Mouse (Mus musculus) embryonic facial prominence, embryonic 14.5 days (tissue): ENCODE results near the gene Tph2. TPM values are rescaled to one million over a fixed set of nuclear protein-coding genes. Genes with fewer than 3 reads are reported as not detected.

Experiments
- ATAC-seq: fragments of 200-750 bp; cut with Nextera tagmentation; 2 replicates; pipeline ENCODE4 v1.8.0; 2017; ENCODE audit warnings: low read depth, moderate number of reproducible peaks, moderate TSS enrichment
- DNase-seq: peaks from one replicate; pipeline ENCODE4 v3.0.0-alpha.2; 2015; ENCODE audit warnings: low spot score
- H3K27ac ChIP-seq: fragments of 300-500 bp; sonication (generic); replicated peaks from 2 replicates; pipeline ENCODE4 v1.5.1; 2014; ENCODE audit warnings: low read depth, mild to moderate bottlenecking, low read length, moderate library complexity
- H3K27me3 ChIP-seq: fragments of 300-500 bp; sonication (generic); replicated peaks from 2 replicates; pipeline ENCODE4 v1.6.1; 2014; ENCODE audit warnings: low read length; ENCODE audit not compliant: control insufficient read depth, insufficient read depth
- H3K36me3 ChIP-seq: fragments of 300-500 bp; sonication (generic); 2 replicates; pipeline ENCODE4 v1.6.1; 2014; ENCODE audit warnings: low read length, mixed read lengths; ENCODE audit not compliant: control insufficient read depth, insufficient read depth
- H3K4me1 ChIP-seq: fragments of 300-500 bp; sonication (generic); 2 replicates; pipeline ENCODE4 v1.6.1; 2014; ENCODE audit warnings: antibody characterized with exemption, low read length; ENCODE audit not compliant: control insufficient read depth, insufficient read depth
- H3K4me2 ChIP-seq: fragments of 300-500 bp; sonication (generic); 2 replicates; pipeline ENCODE4 v1.6.1; 2014; ENCODE audit warnings: low read depth, mild to moderate bottlenecking, low read length, moderate library complexity, mixed read lengths
- H3K4me3 ChIP-seq: fragments of 300-500 bp; sonication (generic); 2 replicates; pipeline ENCODE4 v1.5.1; 2014; ENCODE audit warnings: low read depth, mild to moderate bottlenecking, low read length
- H3K9ac ChIP-seq: fragments of 300-500 bp; sonication (generic); 2 replicates; pipeline ENCODE4 v1.6.1; 2014; ENCODE audit warnings: low read depth, mild to moderate bottlenecking, low read length, moderate library complexity, mixed read lengths
- H3K9me3 ChIP-seq: fragments of 300-500 bp; sonication (generic); 2 replicates; pipeline ENCODE4 v1.6.1; 2016; ENCODE audit warnings: low read length; ENCODE audit not compliant: control insufficient read depth
- WGBS: fragments of 180-500 bp; shearing (Covaris S2); extraction: QIAGEN DNeasy Blood & Tissue Kit; methylation state at CpG from one replicate; pipeline ENCODE4 v1.1.7; 2014; 5-methylcytosine and 5-hydroxymethylcytosine counted together
- polyA plus RNA-seq: library from polyadenylated mRNA; unstranded; fragments of >200 nt; fragmentation: Nextera tagmentation; extraction: Ambion mirVana; gene quantifications from 2 replicates; pipeline ENCODE4 v1.2.1, GENCODE M21; 2014

Gene Tph2
- polyA plus RNA-seq, 1 experiment from 2014 or later = 0.06 TPM

DNA sequence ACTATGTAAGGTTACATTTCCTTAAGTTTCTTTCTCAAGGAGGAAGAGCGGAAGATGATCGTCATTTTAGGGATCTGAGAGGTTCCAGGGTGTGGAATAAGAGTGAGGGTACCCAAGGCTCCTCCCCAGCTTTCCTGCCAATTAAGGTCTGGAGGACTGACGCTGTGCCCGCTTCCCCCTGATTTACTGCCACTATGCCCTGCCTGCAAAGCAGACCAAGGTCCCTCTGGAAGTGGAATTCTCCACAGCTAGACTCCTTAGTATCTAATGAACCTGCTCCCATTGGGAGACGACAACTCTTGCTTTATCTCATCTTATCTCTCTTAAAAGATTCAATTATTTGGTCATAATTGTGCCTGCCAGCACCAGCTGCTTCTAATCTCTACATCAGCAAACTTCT lies 59.8 kb downstream of the Tph2 start:
- Histone ChIP-seq H3K9me3 (no peaks in the 10 kb centered on the region), H3K4me1 (no peaks in the 10 kb centered on the region), H3K27me3 (no peaks in the 10 kb centered on the region), H3K36me3 (no peaks in the 10 kb centered on the region), H3K4me3 (no peak overlapping the region), H3K27ac (no peak overlapping the region), H3K4me2 (no peak overlapping the region), H3K9ac (no peak overlapping the region)
- 64% methylated on average over 5 of the region's 5 CpGs for WGBS
- DNase-seq (no peak), ATAC-seq (no peak)

DNA sequence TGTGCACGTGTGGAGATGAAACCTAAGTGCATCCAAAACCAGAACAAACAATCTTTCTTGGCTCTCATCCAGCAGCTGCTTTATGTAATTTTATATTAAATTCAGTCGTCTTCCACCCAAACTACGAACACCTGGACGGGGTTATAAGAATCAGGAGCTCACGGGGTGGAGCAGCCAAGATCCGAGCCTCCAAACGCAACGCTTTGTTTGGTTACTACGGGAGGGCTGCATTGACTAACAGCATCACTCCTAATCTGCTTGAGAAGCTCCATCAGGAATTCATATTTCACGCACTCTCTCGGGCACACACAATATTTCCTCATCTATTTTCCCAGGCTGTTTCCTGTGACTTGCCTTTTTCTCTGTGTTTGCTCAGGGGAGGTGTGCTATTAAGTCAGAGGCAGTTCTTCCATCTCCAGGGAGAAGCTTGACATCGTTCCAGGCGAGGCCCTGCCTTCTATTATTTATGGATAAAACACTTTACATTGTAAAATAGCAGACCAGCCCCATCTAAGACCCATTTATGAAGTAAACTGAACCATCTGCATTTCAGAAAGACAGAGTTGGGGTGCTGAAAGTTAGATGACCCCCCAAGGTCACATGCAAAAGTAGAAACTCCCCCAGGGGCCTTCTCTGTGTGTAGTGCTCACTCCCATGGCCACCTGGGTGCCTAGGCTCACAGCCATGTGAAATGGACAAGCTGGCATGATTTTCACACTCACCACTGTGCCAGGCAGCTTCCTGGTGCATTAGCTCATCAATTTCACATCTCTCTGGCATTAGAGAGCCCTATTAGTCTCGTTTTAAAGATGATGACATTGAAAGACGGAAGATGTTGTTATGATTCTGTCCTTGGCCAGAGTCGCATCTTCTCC lies 76.9 kb downstream of the Tph2 start:
- no peaks in the 10 kb centered on the region for H3K9me3 ChIP-seq
- no peaks in the 10 kb centered on the region for H3K36me3 ChIP-seq
- no peak overlapping the region for H3K9ac ChIP-seq
- DNase-seq = peak; percentile 83
- H3K4me3 ChIP-seq = no peak overlapping the region
- peak; percentile 88 for ATAC-seq
- H3K27me3 ChIP-seq = no peaks in the 10 kb centered on the region
- WGBS = 36% methylated on average over 16 of the region's 16 CpGs
- no peak overlapping the region for H3K27ac ChIP-seq
- no peak overlapping the region for H3K4me2 ChIP-seq
- peaks cover 7% of the 10 kb centered on the region for H3K4me1 ChIP-seq

DNA sequence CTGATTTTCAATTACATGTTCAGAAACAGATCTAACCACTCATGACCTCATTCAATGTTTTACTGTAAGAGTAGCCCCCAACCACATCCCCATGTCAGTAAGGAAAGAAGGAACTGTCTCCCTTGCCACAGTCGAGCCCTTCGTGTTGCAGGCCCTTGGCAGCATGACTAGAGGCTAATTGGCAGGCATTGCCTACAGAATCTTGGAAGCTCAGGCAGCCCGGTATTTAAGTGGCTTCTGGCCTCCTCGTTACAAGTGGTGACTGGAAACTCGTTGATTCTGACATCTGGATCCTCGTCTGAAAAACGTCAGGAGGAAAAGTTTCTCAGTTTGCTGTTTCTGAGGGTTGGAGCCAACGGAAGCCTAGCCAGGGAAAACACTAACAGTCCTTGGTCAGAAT lies 80.6 kb downstream of the Tph2 start:
- no peak overlapping the region for H3K4me3 ChIP-seq
- no peaks in the 10 kb centered on the region for H3K27me3 ChIP-seq
- H3K36me3 ChIP-seq = no peaks in the 10 kb centered on the region
- DNase-seq (peak; percentile 31), ATAC-seq (no peak)
- H3K9ac ChIP-seq = no peak overlapping the region
- no peak overlapping the region for H3K27ac ChIP-seq
- H3K4me1 ChIP-seq = peaks cover 7% of the 10 kb centered on the region
- no peak overlapping the region for H3K4me2 ChIP-seq
- WGBS = 62% methylated on average over 8 of the region's 8 CpGs
- no peaks in the 10 kb centered on the region for H3K9me3 ChIP-seq

DNA sequence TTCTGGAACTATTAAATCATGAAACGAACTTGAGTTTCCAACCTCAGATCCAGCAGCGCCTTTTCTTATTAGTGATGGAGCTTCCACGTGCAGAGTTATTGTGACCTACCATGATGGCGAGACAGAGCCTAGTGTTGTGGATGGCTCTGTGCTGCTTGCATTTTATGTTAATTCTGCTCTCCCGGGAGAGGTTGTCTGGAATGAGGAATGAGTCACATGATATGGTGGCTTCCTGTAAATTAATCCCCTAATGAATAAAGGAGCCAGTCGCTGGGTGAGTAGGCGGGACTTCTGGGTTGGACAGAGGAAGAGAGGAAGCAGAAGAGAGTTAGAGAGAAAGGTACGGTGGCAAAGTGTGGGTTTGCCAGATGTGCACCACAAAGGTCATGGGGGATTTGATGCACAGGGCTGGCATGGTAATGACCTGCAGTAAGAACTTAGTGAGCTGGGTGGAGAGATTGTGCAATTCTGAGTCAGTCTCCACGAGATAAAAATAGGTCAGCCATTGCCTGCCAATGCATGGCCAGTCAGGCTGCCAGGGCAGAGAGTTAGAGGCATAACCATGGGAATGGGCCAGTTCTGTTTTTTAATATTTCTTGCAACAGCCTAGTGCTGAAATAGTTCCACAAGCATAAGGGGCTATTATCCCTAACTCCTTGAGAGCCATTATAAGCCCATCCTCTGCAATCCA lies 84.8 kb downstream of the Tph2 start:
- ATAC-seq (no peak), DNase-seq (no peak)
- Histone ChIP-seq H3K9me3 (no peaks in the 10 kb centered on the region), H3K27ac (no peak overlapping the region), H3K36me3 (no peaks in the 10 kb centered on the region), H3K4me1 (no peaks in the 10 kb centered on the region), H3K4me3 (no peak overlapping the region), H3K4me2 (no peak overlapping the region), H3K27me3 (no peaks in the 10 kb centered on the region), H3K9ac (no peak overlapping the region)
- WGBS = 67% methylated on average over 9 of the region's 9 CpGs

DNA sequence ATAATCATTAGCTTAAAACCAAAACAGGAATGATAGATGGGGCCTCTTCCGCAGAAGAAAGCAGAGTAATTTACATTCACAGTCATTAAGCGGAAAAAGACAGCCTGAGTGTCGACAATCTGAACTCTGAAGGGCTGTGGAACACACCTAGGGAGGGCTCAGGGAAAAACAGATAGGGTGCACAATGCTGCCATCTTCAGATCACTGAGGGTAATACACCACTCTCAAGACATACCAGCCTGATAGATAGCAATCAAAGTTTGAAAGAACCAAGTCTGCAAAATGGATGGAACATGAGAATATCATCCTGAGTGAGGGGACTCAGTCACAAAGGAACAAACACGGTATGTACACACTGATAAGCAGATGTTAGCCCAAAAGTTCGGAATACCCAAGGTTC lies 87.7 kb downstream of the Tph2 start:
- DNase-seq = peak; percentile 58
- no peak overlapping the region for H3K27ac ChIP-seq
- no peaks in the 10 kb centered on the region for H3K27me3 ChIP-seq
- H3K9me3 ChIP-seq = 0 out of 2 replicates have a peak, but pooled peaks cover 5% of the 10 kb centered on the region
- ATAC-seq = peak; percentile 72
- H3K4me1 ChIP-seq = no peaks in the 10 kb centered on the region
- H3K36me3 ChIP-seq = no peaks in the 10 kb centered on the region
- 15% methylated on average over 5 of the region's 5 CpGs for WGBS
- no peak overlapping the region for H3K4me3 ChIP-seq
- H3K4me2 ChIP-seq = no peak overlapping the region
- H3K9ac ChIP-seq = no peak overlapping the region

DNA sequence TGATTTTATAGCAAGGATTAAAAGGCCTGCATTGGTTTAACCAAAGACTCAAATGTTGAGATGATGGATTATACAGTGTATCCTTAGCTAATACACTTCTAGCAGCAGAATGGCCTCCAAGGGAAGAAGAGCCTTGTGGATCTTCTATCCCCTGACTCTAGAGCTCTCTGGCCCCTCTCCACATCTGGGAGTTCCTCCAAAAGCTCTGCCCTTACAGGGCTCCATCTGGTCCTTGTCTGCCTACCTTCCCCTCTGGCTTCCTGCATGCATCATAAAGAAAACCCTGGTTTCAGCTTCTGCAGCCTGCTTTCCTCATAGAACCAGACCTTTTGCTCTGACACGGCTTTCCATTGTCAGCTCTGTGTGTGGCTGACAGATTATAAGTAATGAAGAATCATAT lies 88.6 kb downstream of the Tph2 start:
- Histone ChIP-seq H3K36me3 (no peaks in the 10 kb centered on the region), H3K9ac (no peak overlapping the region), H3K4me3 (no peak overlapping the region), H3K4me2 (no peak overlapping the region), H3K27ac (no peak overlapping the region), H3K27me3 (no peaks in the 10 kb centered on the region), H3K4me1 (no peaks in the 10 kb centered on the region), H3K9me3 (0 out of 2 replicates have a peak, but pooled peaks cover 5% of the 10 kb centered on the region)
- ATAC-seq (no peak), DNase-seq (no peak)
- 74% methylated on average over 1 of the region's 1 CpGs for WGBS

DNA sequence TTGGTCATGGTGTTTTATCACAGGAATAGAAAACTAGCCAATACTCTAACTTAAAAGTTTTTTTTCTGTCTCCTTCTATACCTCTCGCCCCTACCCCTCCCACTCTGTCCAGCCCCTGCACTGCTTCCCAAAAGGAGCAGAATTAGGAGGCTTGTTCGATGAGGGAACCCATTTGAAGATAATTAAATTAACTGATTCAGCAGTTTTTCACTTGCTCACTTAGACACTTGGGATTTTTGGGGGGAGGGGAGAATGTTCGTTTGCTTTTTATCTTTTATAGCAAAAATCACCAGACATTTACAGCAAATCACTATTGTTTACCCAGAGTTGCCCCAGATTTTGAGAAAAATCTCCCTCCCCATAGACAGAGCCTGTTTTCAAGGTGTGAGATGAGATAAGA lies 106.6 kb downstream of the Tph2 start:
- WGBS = 67% methylated on average over 3 of the region's 3 CpGs
- H3K9me3 ChIP-seq = no peaks in the 10 kb centered on the region
- no peak overlapping the region for H3K9ac ChIP-seq
- no peaks in the 10 kb centered on the region for H3K27me3 ChIP-seq
- no peak for ATAC-seq
- no peak overlapping the region for H3K4me3 ChIP-seq
- no peaks in the 10 kb centered on the region for H3K4me1 ChIP-seq
- H3K4me2 ChIP-seq = no peak overlapping the region
- H3K36me3 ChIP-seq = no peaks in the 10 kb centered on the region
- no peak for DNase-seq
- no peak overlapping the region for H3K27ac ChIP-seq

DNA sequence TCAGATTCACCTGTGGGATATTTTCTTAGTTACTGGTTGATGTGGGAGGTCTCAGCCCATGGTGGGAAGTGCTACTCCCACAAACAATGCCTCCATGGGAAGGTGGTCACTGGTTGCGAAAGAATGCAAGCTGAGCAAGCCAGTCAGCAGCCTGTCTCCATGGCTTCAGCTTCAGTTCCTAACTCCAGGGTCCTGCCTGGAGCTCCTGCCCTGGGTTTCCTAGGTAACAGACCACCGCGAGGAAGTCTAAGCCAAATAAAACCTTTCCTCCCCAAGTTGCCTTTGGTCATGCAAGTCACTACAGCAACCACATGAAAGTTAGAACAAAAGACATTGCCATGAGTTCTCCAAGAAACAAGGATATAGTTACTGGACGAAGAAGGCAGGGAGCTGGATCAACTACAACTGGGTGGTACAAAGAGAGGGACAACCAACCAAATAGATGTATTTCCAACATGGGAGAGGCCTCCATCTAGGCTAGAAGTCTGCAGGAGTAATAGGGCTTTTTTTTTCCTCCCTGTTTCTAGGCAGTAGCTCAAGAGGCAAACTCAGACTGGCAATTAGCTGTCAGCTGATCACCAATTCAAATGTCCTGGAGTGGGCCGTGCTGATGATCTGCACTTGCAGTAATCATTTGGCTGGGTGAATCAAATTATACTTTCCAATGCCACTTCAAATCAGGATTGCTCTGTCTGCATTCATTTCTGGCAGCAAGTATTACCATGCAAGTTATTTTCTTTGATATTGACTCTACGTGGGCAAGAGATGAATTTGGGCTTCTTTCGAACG lies 115.5 kb downstream of the Tph2 start:
- no peaks in the 10 kb centered on the region for H3K36me3 ChIP-seq
- H3K4me3 ChIP-seq = no peak overlapping the region
- H3K4me2 ChIP-seq = no peak overlapping the region
- DNase-seq (peak; percentile 7), ATAC-seq (no peak)
- no peaks in the 10 kb centered on the region for H3K27me3 ChIP-seq
- no peak overlapping the region for H3K9ac ChIP-seq
- 0 out of 2 replicates have a peak, but pooled peaks cover 3% of the 10 kb centered on the region for H3K9me3 ChIP-seq
- 75% methylated on average over 8 of the region's 8 CpGs for WGBS
- H3K27ac ChIP-seq = no peak overlapping the region
- H3K4me1 ChIP-seq = no peaks in the 10 kb centered on the region
